Mouse (Mus musculus): Measurements from ENCODE around the gene Gm10320. TPM values are rescaled to one million over a fixed set of nuclear protein-coding genes. Genes with fewer than 3 reads are reported as not detected.

Gene Gm10320
- polyA plus RNA-seq, 1 experiment from 2014 or later = 1.8 TPM

- Histone ChIP-seq H3K4me1 (ENCODE audit: insufficient read depth) (0 out of 2 replicates have a peak, but pooled peaks cover 3% of the 10 kb centered on the region), H3K9ac (no peak overlapping the region), H3K4me3 (ENCODE audit: low read depth, low read length) (no peak overlapping the region), H3K36me3 (ENCODE audit: insufficient read depth) (no peaks in the 10 kb centered on the region), H3K27ac (ENCODE audit: low read depth) (no peak overlapping the region), H3K27me3 (ENCODE audit: insufficient read depth, low read length) (no peaks in the 10 kb centered on the region), H3K4me2 (no peak overlapping the region), H3K9me3 (ENCODE audit: low read depth, low read length) (no peaks in the 10 kb centered on the region)
- no peak for ATAC-seq (ENCODE audit: insufficient read depth)
- peak; percentile 48 for DNase-seq
- 54% methylated on average over 4 of the region's 4 CpGs for WGBS
- TF ChIP-seq CTCF (IDR thresholded peaks at IDR 0.05; ENCODE audit: low read depth) = no peak
These were observed 25.2 kb upstream of the Gm10320 start for GRCm38 (mm10) chr13:98516985-98517384.

DNA sequence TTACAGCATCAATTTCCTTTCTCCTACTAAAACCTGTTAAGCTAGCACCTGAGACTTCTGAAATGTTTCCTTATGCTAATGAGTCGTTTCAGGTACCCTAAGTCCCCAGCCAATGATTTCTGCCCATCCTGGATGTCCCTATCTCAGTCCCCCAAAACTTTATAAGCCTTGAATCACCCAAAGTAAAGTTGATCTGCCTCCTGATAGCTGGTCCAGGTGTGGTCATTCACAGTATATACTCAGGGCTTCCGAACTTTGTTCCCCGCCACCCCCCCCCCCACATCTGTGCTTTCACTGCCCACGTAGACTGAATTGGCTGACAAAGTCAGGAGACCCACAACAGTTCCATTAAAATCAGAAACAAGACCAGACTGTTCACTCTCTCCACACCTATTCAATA lies 20.3 kb upstream of the Gm10320 start:
- Histone ChIP-seq H3K4me1 (ENCODE audit: insufficient read depth) (0 out of 2 replicates have a peak, but pooled peaks cover under 1% of the 10 kb centered on the region), H3K27me3 (ENCODE audit: insufficient read depth, low read length) (peaks cover 12% of the 10 kb centered on the region), H3K36me3 (ENCODE audit: insufficient read depth) (no peaks in the 10 kb centered on the region), H3K27ac (ENCODE audit: low read depth) (no peak overlapping the region), H3K4me3 (ENCODE audit: low read depth, low read length) (no peak overlapping the region), H3K9ac (no peak overlapping the region), H3K4me2 (no peak overlapping the region), H3K9me3 (ENCODE audit: low read depth, low read length) (no peaks in the 10 kb centered on the region)
- 73% methylated on average over 4 of the region's 4 CpGs for WGBS
- ATAC-seq (ENCODE audit: insufficient read depth) = no peak
- no peak for TF ChIP-seq CTCF (IDR thresholded peaks at IDR 0.05; ENCODE audit: low read depth)
- no peak for DNase-seq

- TF ChIP-seq CTCF (IDR thresholded peaks at IDR 0.05; ENCODE audit: low read depth) = no peak
- ATAC-seq (ENCODE audit: insufficient read depth) (no peak), DNase-seq (no peak)
- Histone ChIP-seq H3K4me2 (no peak overlapping the region), H3K9ac (no peak overlapping the region), H3K4me3 (ENCODE audit: low read depth, low read length) (no peak overlapping the region), H3K27ac (ENCODE audit: low read depth) (no peak overlapping the region), H3K36me3 (ENCODE audit: insufficient read depth) (no peaks in the 10 kb centered on the region), H3K27me3 (ENCODE audit: insufficient read depth, low read length) (peaks cover 55% of the 10 kb centered on the region), H3K9me3 (ENCODE audit: low read depth, low read length) (no peaks in the 10 kb centered on the region), H3K4me1 (ENCODE audit: insufficient read depth) (no peaks in the 10 kb centered on the region)
- WGBS = 49% methylated on average over 2 of the region's 2 CpGs
These were observed 15.9 kb upstream of the Gm10320 start for GRCm38 (mm10) chr13:98507656-98508055.

GRCm38 (mm10) chr13:98506496-98506895 lies 14.7 kb upstream of the Gm10320 start:
- H3K4me2 ChIP-seq = no peak overlapping the region
- H3K4me1 ChIP-seq (ENCODE audit: insufficient read depth) = no peaks in the 10 kb centered on the region
- no peak overlapping the region for H3K27ac ChIP-seq (ENCODE audit: low read depth)
- DNase-seq (no peak), ATAC-seq (ENCODE audit: insufficient read depth) (no peak)
- no peak overlapping the region for H3K9ac ChIP-seq
- H3K36me3 ChIP-seq (ENCODE audit: insufficient read depth) = no peaks in the 10 kb centered on the region
- H3K9me3 ChIP-seq (ENCODE audit: low read depth, low read length) = no peaks in the 10 kb centered on the region
- no peak for TF ChIP-seq CTCF (IDR thresholded peaks at IDR 0.05; ENCODE audit: low read depth)
- H3K4me3 ChIP-seq (ENCODE audit: low read depth, low read length) = no peak overlapping the region
- peaks cover 67% of the 10 kb centered on the region for H3K27me3 ChIP-seq (ENCODE audit: insufficient read depth, low read length)
- 17% methylated on average over 4 of the region's 4 CpGs for WGBS

DNA sequence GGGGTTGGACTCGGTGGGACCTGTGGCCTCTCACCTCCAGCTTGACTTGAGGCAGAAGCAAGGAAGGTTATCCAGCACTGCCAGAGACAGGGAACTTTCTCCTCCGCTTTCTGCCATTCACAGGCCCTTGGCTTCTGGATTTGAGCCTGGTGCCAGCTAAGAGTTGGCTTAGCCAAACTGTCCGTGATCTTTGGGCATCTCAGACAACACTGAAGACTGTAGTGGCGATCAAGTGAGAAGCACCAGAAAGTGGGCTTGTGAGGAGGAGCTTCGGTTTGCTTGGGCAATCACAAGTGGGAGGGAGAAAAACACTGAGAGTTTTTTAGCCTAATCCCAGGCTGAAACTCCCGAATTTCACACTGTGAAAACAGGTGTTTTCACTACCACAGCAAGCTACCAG lies 14.2 kb upstream of the Gm10320 start:
- Histone ChIP-seq H3K27ac (ENCODE audit: low read depth) (no peak overlapping the region), H3K9ac (no peak overlapping the region), H3K4me1 (ENCODE audit: insufficient read depth) (no peaks in the 10 kb centered on the region), H3K36me3 (ENCODE audit: insufficient read depth) (no peaks in the 10 kb centered on the region), H3K9me3 (ENCODE audit: low read depth, low read length) (no peaks in the 10 kb centered on the region), H3K27me3 (ENCODE audit: insufficient read depth, low read length) (peaks cover 72% of the 10 kb centered on the region), H3K4me3 (ENCODE audit: low read depth, low read length) (no peak overlapping the region), H3K4me2 (no peak overlapping the region)
- DNase-seq (no peak), ATAC-seq (ENCODE audit: insufficient read depth) (no peak)
- 36% methylated on average over 6 of the region's 6 CpGs for WGBS
- no peak for TF ChIP-seq CTCF (IDR thresholded peaks at IDR 0.05; ENCODE audit: low read depth)

DNA sequence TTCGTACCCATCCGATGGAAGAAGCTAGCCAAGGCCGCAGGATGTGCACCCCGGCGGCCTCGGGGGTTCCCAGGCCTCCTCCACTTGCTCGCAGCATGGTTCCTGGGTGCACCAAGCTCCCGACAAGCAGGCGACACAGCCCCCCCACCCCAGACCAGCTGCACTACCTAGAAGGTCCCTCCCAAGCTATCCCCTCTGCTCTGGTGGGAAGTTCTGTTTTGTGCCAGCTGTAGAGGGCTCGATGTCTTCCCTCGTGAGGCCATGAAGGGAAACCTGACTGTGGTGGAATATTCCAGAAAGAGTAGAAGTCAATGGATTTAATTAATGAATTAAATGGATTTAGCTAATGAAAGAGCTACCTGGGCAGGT lies 13.7 kb upstream of the Gm10320 start:
- H3K4me1 ChIP-seq (ENCODE audit: insufficient read depth) = no peaks in the 10 kb centered on the region
- DNase-seq (no peak), ATAC-seq (ENCODE audit: insufficient read depth) (peak; percentile 25; the same call in 1 of the 2 replicates)
- peaks cover 77% of the 10 kb centered on the region for H3K27me3 ChIP-seq (ENCODE audit: insufficient read depth, low read length)
- TF ChIP-seq CTCF (IDR thresholded peaks at IDR 0.05; ENCODE audit: low read depth) = no peak
- no peak overlapping the region for H3K9ac ChIP-seq
- H3K4me3 ChIP-seq (ENCODE audit: low read depth, low read length) = 0 out of 2 replicates have a peak overlapping the region, but pooled peaks have one; percentile 40
- H3K4me2 ChIP-seq = peak overlapping the region; percentile 75; the same call in 1 of the 2 replicates
- 14% methylated on average over 11 of the region's 11 CpGs for WGBS
- no peaks in the 10 kb centered on the region for H3K9me3 ChIP-seq (ENCODE audit: low read depth, low read length)
- H3K36me3 ChIP-seq (ENCODE audit: insufficient read depth) = no peaks in the 10 kb centered on the region
- H3K27ac ChIP-seq (ENCODE audit: low read depth) = no peak overlapping the region

DNA sequence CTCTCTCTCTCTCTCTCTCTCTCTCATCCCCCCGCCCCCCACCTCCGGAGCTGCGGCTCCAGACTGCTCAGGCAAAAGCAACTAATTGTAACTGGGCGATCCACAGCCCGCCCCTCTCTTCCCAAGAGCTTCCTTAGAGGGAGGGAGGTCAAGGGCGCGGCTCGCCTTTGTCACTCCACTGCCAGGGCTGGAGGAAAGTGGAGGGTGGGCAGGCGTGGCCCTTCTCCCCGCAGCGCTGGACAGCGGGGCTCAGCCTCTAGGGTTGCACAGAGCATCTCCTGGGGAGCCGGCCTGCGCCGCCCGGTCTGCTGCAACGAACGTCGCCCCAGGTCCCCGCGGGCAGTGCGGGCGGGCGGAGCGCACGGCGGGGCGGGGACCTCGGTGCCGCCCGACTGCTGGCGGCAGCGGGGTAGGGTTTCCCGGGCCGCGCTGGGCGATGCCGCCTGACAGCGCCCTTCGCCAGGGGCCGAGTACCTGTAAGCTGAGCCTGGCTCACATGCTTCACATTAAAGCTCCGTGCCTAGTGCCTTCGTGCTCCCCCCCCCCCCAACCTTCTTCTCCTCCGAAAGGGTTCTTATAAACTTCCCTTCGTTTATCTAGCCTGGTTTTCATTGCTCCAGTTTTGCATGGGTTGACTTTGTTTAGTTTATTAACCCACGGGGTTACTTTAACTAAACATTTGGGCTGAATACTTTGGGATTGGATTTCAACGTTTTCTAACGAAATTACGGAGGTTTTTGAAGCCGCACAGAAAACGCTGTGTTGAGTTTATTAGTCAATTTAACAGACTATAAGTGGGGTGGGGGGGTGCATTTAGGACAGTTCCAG lies 13.1 kb upstream of the Gm10320 start:
- peaks cover 83% of the 10 kb centered on the region for H3K27me3 ChIP-seq (ENCODE audit: insufficient read depth, low read length)
- H3K9me3 ChIP-seq (ENCODE audit: low read depth, low read length) = no peaks in the 10 kb centered on the region
- H3K4me2 ChIP-seq = peak overlapping the region; percentile 75
- WGBS = under 1% methylated on average over 48 of the region's 51 CpGs
- peak; percentile 54 for DNase-seq
- no peak overlapping the region; the same call in 1 of the 2 replicates for H3K9ac ChIP-seq
- H3K36me3 ChIP-seq (ENCODE audit: insufficient read depth) = no peaks in the 10 kb centered on the region
- no peaks in the 10 kb centered on the region for H3K4me1 ChIP-seq (ENCODE audit: insufficient read depth)
- ATAC-seq (ENCODE audit: insufficient read depth) = peak; percentile 62
- TF ChIP-seq CTCF (IDR thresholded peaks at IDR 0.05; ENCODE audit: low read depth) = no peak
- H3K4me3 ChIP-seq (ENCODE audit: low read depth, low read length) = peak overlapping the region; percentile 40
- H3K27ac ChIP-seq (ENCODE audit: low read depth) = no peak overlapping the region

Data from lung, embryonic 14.5 days (tissue).